Mouse (Mus musculus) small intestine, adult 2 months (tissue): Measurements from ENCODE around the gene Eya4. TPM values are rescaled to one million over a fixed set of nuclear protein-coding genes. Genes with fewer than 3 reads are reported as not detected.

Source experiments
- H3K27ac ChIP-seq: fragments of 200-500 bp; 2 replicates; pipeline ENCODE4 v1.5.1; 2012; ENCODE audit warnings: low read depth, low read length, control low read depth, inconsistent platforms; ENCODE audit not compliant: insufficient read depth
- H3K27me3 ChIP-seq: fragments of 200-500 bp; 2 replicates; pipeline ENCODE4 v1.6.1; 2012; ENCODE audit warnings: mild to moderate bottlenecking, moderate library complexity, low read length, inconsistent platforms; ENCODE audit not compliant: control insufficient read depth, insufficient read depth
- H3K36me3 ChIP-seq: fragments of 200-500 bp; 2 replicates; pipeline ENCODE4 v1.6.1; 2012; ENCODE audit warnings: mild to moderate bottlenecking, low read length, control low read depth, inconsistent platforms; ENCODE audit not compliant: control insufficient read depth, insufficient read depth
- H3K4me1 ChIP-seq: fragments of 200-500 bp; 2 replicates; pipeline ENCODE4 v1.6.1; 2012; ENCODE audit warnings: low read length, inconsistent platforms, mixed read lengths; ENCODE audit not compliant: control insufficient read depth, insufficient read depth, insufficient read length
- H3K4me3 ChIP-seq: fragments of 200-500 bp; 2 replicates; pipeline ENCODE4 v1.5.1; 2012; ENCODE audit warnings: low read depth, mild to moderate bottlenecking, control low read depth, inconsistent platforms, low read length, moderate library complexity
- CTCF ChIP-seq: fragments of 200-500 bp; IDR thresholded peaks from 2 replicates; pipeline ENCODE4 v1.5.1; 2012; ENCODE audit warnings: low read depth, mild to moderate bottlenecking, control low read depth, inconsistent platforms, low read length, moderate library complexity, mixed read lengths; ENCODE audit not compliant: insufficient replicate concordance, insufficient read length; ENCODE audit errors: extremely low read depth
- POLR2A ChIP-seq: fragments of 200-500 bp; IDR thresholded peaks from 2 replicates; pipeline ENCODE4 v1.6.1; 2012; ENCODE audit warnings: low read depth, mild to moderate bottlenecking, control low read depth, inconsistent platforms, low read length, moderate library complexity
- WGBS: fragments of 180-500 bp; shearing (Covaris S2); methylation state at CpG from one replicate; pipeline ENCODE4 v1.1.7; 2018; 5-methylcytosine and 5-hydroxymethylcytosine counted together
- polyA plus RNA-seq: library from polyadenylated mRNA; depleted of rRNA; stranded (reverse); fragments of >200 nt; gene quantifications from 2 replicates; pipeline ENCODE4 v1.2.3, GENCODE M21; 2012

Gene Eya4
- polyA plus RNA-seq, 1 experiment, result 0.03 TPM

GRCm38 (mm10) chr10:23177347-23178046, 173.1 kb downstream of the Eya4 start:
- Histone ChIP-seq H3K4me3 (no peak overlapping the region), H3K36me3 (no peaks in the 10 kb centered on the region), H3K27ac (no peak overlapping the region), H3K27me3 (no peaks in the 10 kb centered on the region), H3K4me1 (no peaks in the 10 kb centered on the region)
- 71% methylated on average over 5 of the region's 5 CpGs for WGBS
- no peak for TF ChIP-seq POLR2A
- no peak for TF ChIP-seq CTCF

GRCm38 (mm10) chr10:23176666-23177346, 173.8 kb downstream of the Eya4 start:
- no peak overlapping the region for H3K27ac ChIP-seq
- H3K4me3 ChIP-seq, result no peak overlapping the region
- TF ChIP-seq POLR2A (no peak), CTCF (no peak)
- 57% methylated on average over 8 of the region's 8 CpGs for WGBS
- H3K4me1 ChIP-seq, result no peaks in the 10 kb centered on the region
- no peaks in the 10 kb centered on the region for H3K27me3 ChIP-seq
- H3K36me3 ChIP-seq, result no peaks in the 10 kb centered on the region

GRCm38 (mm10) chr10:23171541-23171940, 179.0 kb downstream of the Eya4 start:
- Histone ChIP-seq H3K36me3 (no peaks in the 10 kb centered on the region), H3K27ac (no peak overlapping the region), H3K4me3 (no peak overlapping the region), H3K27me3 (no peaks in the 10 kb centered on the region), H3K4me1 (no peaks in the 10 kb centered on the region)
- TF ChIP-seq CTCF (no peak), POLR2A (no peak)
- WGBS, result 86% methylated on average over 7 of the region's 7 CpGs

GRCm38 (mm10) chr10:23165089-23165642, 185.4 kb downstream of the Eya4 start:
- Histone ChIP-seq H3K27ac (no peak overlapping the region), H3K4me1 (no peaks in the 10 kb centered on the region), H3K36me3 (no peaks in the 10 kb centered on the region), H3K4me3 (no peak overlapping the region), H3K27me3 (no peaks in the 10 kb centered on the region)
- TF ChIP-seq CTCF (no peak), POLR2A (no peak)
- 71% methylated on average over 7 of the region's 7 CpGs for WGBS

GRCm38 (mm10) chr10:23159844-23160243, 190.7 kb downstream of the Eya4 start:
- H3K4me1 ChIP-seq, result no peaks in the 10 kb centered on the region
- no peaks in the 10 kb centered on the region for H3K36me3 ChIP-seq
- no peak overlapping the region for H3K4me3 ChIP-seq
- 65% methylated on average over 10 of the region's 10 CpGs for WGBS
- H3K27me3 ChIP-seq, result no peaks in the 10 kb centered on the region
- no peak for TF ChIP-seq POLR2A
- no peak for TF ChIP-seq CTCF
- no peak overlapping the region for H3K27ac ChIP-seq

GRCm38 (mm10) chr10:23159138-23159537, 191.4 kb downstream of the Eya4 start:
- H3K4me1 ChIP-seq, result no peaks in the 10 kb centered on the region
- H3K27ac ChIP-seq, result no peak overlapping the region
- H3K27me3 ChIP-seq, result no peaks in the 10 kb centered on the region
- H3K36me3 ChIP-seq, result no peaks in the 10 kb centered on the region
- WGBS, result 78% methylated on average over 11 of the region's 11 CpGs
- H3K4me3 ChIP-seq, result no peak overlapping the region
- TF ChIP-seq POLR2A (no peak), CTCF (no peak)

- Histone ChIP-seq H3K4me1 (no peaks in the 10 kb centered on the region), H3K4me3 (no peak overlapping the region), H3K27me3 (no peaks in the 10 kb centered on the region), H3K36me3 (no peaks in the 10 kb centered on the region), H3K27ac (no peak overlapping the region)
- 66% methylated on average over 18 of the region's 18 CpGs for WGBS
- no peak for TF ChIP-seq POLR2A
- TF ChIP-seq CTCF, result no peak
Measured at GRCm38 (mm10) chr10:23156866-23157625, 193.5 kb downstream of the Eya4 start.
